Mouse (Mus musculus): ENCODE measurements around the gene Gprin2.

- TF ChIP-seq EP300 (IDR thresholded peaks at IDR 0.05; ENCODE audit: low read depth) (no peak), CTCF (IDR thresholded peaks at IDR 0.05; ENCODE audit: low read depth) (no peak)
Observed at GRCm38 (mm10) chr14:34227981-34228380, 26.5 kb upstream of the Gprin2 start.

Data from liver, embryonic 14.5 days (tissue).